ENCODE assay signal across 31 mouse cellular contexts in genomic region chr7:101695483-101695882, GRCm38 (mm10). TPM values are rescaled to one million over a fixed set of nuclear protein-coding genes. Genes with fewer than 3 reads are reported as not detected.
A peak's percentile ranks its signal among the peaks of the same experiment; 100 is the strongest.
DNase-seq lines count a peak whose midpoint lies in the region; ATAC-seq and TF ChIP-seq lines count a peak whose summit lies in the region.
"Had no signal": no experiment of that assay in that cellular context is flagged by ENCODE, and none has a peak within 500 bp of the region (broad histone marks: within the 10 kb centered on the region; RNA-seq: fewer than 3 reads in every experiment).

No protein-coding gene starts in this region.

- peak; percentile 16 for DNase-seq in lung, postnatal 10 days
- DNase-seq in lung, adult 2 months, result no peak
- DNase-seq in cerebellum, adult 11 months, result peak; percentile 43
- peak; percentile 64 for DNase-seq in cerebellum, adult 9-10 months
- DNase-seq in urinary bladder, adult 18-20 months (ENCODE audit: low spot score in 2 of 2), result no peak
- no peak for DNase-seq in forebrain, postnatal 0 days
- DNase-seq in midbrain, embryonic 10.5 days (ENCODE audit: low spot score), result no peak
- DNase-seq: adrenal gland, adult 8-10 months; B cell, adult 2 months; embryo, embryonic 11 days; gastrocnemius, adult 2 months; heart, postnatal 4 days; kidney, adult 9 months; kidney, postnatal 25 days; lung, embryonic 14.5 days; right cerebral cortex, postnatal 14 days; thymus, adult 2 months had no signal

- H3K4me3 ChIP-seq in lung, adult 2 months (replicated peaks; ENCODE audit: extremely low read depth, low read depth, low read length), result no peak overlapping the region
- no peak overlapping the region for H3K4me3 ChIP-seq in forebrain, postnatal 0 days (ENCODE audit: low read depth, low read length)
- H3K4me3 ChIP-seq in midbrain, embryonic 10.5 days, result no peak overlapping the region
- H3K4me3 ChIP-seq: embryonic facial prominence, embryonic 13.5 days; erythroblast, embryonic 14.5 days; forebrain, embryonic 12.5 days; gastrocnemius, adult 2 months; heart, embryonic 10.5 days; hindbrain, embryonic 15.5 days; intestine, embryonic 15.5 days; layer of hippocampus, adult 2 months; limb, embryonic 13.5 days; liver, embryonic 12.5 days; midbrain, embryonic 13.5 days; neural tube, embryonic 12.5 days had no signal

- peaks cover 5% of the 10 kb centered on the region; the same call in 1 of the 2 replicates for H3K4me1 ChIP-seq in lung, adult 2 months (ENCODE audit: control insufficient read depth, insufficient read depth, low read length)
- H3K4me1 ChIP-seq in forebrain, postnatal 0 days (ENCODE audit: insufficient read depth), result no peaks in the 10 kb centered on the region
- peaks cover 14% of the 10 kb centered on the region for H3K4me1 ChIP-seq in midbrain, embryonic 10.5 days
- H3K4me1 ChIP-seq: forebrain, embryonic 12.5 days; intestine, embryonic 15.5 days; limb, embryonic 13.5 days; neural tube, embryonic 12.5 days had no signal

- no peak overlapping the region for H3K9ac ChIP-seq in forebrain, postnatal 0 days
- H3K9ac ChIP-seq: embryonic facial prominence, embryonic 13.5 days; forebrain, embryonic 12.5 days; hindbrain, embryonic 15.5 days; intestine, embryonic 15.5 days; limb, embryonic 13.5 days; liver, embryonic 12.5 days; lung, embryonic 14.5 days; midbrain, embryonic 13.5 days; neural tube, embryonic 12.5 days had no signal

- TF ChIP-seq POLR2A in lung, adult 2 months (IDR thresholded peaks at IDR 0.05; ENCODE audit: borderline replicate concordance, extremely low read depth, low read depth, low read length), result no peak

- ATAC-seq in forebrain, postnatal 0 days, result no peak
- ATAC-seq: intestine, embryonic 15.5 days; liver, embryonic 12.5 days; midbrain, embryonic 13.5 days had no signal

- H3K27ac ChIP-seq in forebrain, postnatal 0 days (ENCODE audit: low read depth, low read length), result no peak overlapping the region
- H3K27ac ChIP-seq in midbrain, embryonic 10.5 days (replicated peaks), result no peak overlapping the region
- H3K27ac ChIP-seq: embryonic facial prominence, embryonic 13.5 days; forebrain, embryonic 12.5 days; gastrocnemius, adult 2 months; heart, embryonic 10.5 days; hindbrain, embryonic 15.5 days; intestine, embryonic 15.5 days; layer of hippocampus, adult 2 months; limb, embryonic 13.5 days; liver, embryonic 12.5 days; midbrain, embryonic 13.5 days; neural tube, embryonic 12.5 days; stomach, postnatal 0 days had no signal

- no peak for TF ChIP-seq CTCF in lung, adult 2 months (IDR thresholded peaks at IDR 0.05; ENCODE audit: insufficient read depth, low read length)
- TF ChIP-seq CTCF in forebrain, postnatal 0 days (IDR thresholded peaks at IDR 0.05; ENCODE audit: low read depth), result no peak

- no peaks in the 10 kb centered on the region for H3K9me3 ChIP-seq in forebrain, postnatal 0 days (ENCODE audit: low read length)
- no peaks in the 10 kb centered on the region for H3K9me3 ChIP-seq in midbrain, embryonic 10.5 days (replicated peaks)
- H3K9me3 ChIP-seq: embryonic facial prominence, embryonic 13.5 days; forebrain, embryonic 12.5 days; G1E; heart, embryonic 10.5 days; hindbrain, embryonic 15.5 days; intestine, embryonic 15.5 days; limb, embryonic 13.5 days; liver, embryonic 12.5 days; midbrain, embryonic 13.5 days; neural tube, embryonic 12.5 days had no signal

- WGBS in lung, adult 2 months, result 38% methylated on average over 5 of the region's 5 CpGs
- WGBS in forebrain, postnatal 0 days, result 44% methylated on average over 5 of the region's 5 CpGs
- WGBS in midbrain, embryonic 10.5 days, result 84% methylated on average over 5 of the region's 5 CpGs

- no peaks in the 10 kb centered on the region for H3K36me3 ChIP-seq in forebrain, postnatal 0 days (ENCODE audit: insufficient read depth)
- no peaks in the 10 kb centered on the region for H3K36me3 ChIP-seq in midbrain, embryonic 10.5 days
- H3K36me3 ChIP-seq: embryonic facial prominence, embryonic 13.5 days; heart, embryonic 10.5 days; hindbrain, embryonic 15.5 days; intestine, embryonic 15.5 days; limb, embryonic 13.5 days; liver, embryonic 12.5 days; midbrain, embryonic 13.5 days; neural tube, embryonic 12.5 days had no signal

- H3K4me2 ChIP-seq in forebrain, postnatal 0 days (ENCODE audit: low read depth), result no peak overlapping the region
- H3K4me2 ChIP-seq: embryonic facial prominence, embryonic 13.5 days; forebrain, embryonic 12.5 days; hindbrain, embryonic 15.5 days; intestine, embryonic 15.5 days; limb, embryonic 13.5 days; liver, embryonic 12.5 days; lung, embryonic 14.5 days; midbrain, embryonic 13.5 days; neural tube, embryonic 12.5 days had no signal

- no peaks in the 10 kb centered on the region for H3K27me3 ChIP-seq in forebrain, postnatal 0 days (ENCODE audit: insufficient read depth, low read length)
- H3K27me3 ChIP-seq in midbrain, embryonic 10.5 days (ENCODE audit: low read depth, poor library complexity, severe bottlenecking), result peaks cover 27% of the 10 kb centered on the region; the same call in 1 of the 2 replicates
- H3K27me3 ChIP-seq: CH12.LX; embryonic facial prominence, embryonic 13.5 days; forebrain, embryonic 12.5 days; hindbrain, embryonic 15.5 days; intestine, embryonic 15.5 days; limb, embryonic 13.5 days; liver, embryonic 12.5 days; midbrain, embryonic 13.5 days; neural tube, embryonic 12.5 days had no signal

RNA-seq across cellular contexts. Expression of gene Clpb, which starts 32.0 kb away (rescaled TPM):
- 11.9 and 15.5 TPM in 2 replicates for polyA plus RNA-seq in lung, adult 2 months (2012; rRNA removed)
- 40.6 and 45.9 TPM in 2 replicates for total RNA-seq in forebrain, postnatal 0 days (2014; rRNA removed)
- 34.6 and 38.3 TPM in 2 replicates for polyA plus RNA-seq in forebrain, postnatal 0 days (2015; fragmentation: Nextera tagmentation; extraction: Ambion mirVana)
- 54.7 and 56.3 TPM in 2 replicates for polyA plus RNA-seq in midbrain, embryonic 10.5 days (2016; fragmentation: Nextera tagmentation; extraction: Ambion mirVana)

Comparison
In these comparisons a context has a peak if more than half of its experiments do, and no peak if none do; other contexts are left out.
1. DNase-seq: peak in lung, postnatal 10 days (single experiment), cerebellum, adult 11 months (single experiment) and cerebellum, adult 9-10 months (single experiment); none in lung, adult 2 months (single experiment), urinary bladder, adult 18-20 months (0 of 2), forebrain, postnatal 0 days (single experiment) and midbrain, embryonic 10.5 days (single experiment).